Mouse (Mus musculus): ENCODE measurements around the gene Vma21-ps. TPM values are rescaled to one million over a fixed set of nuclear protein-coding genes. Genes with fewer than 3 reads are reported as not detected.

Gene Vma21-ps
- total and polyA plus RNA-seq, 2 experiments = 0.55 TPM; not detected in 1

DNA sequence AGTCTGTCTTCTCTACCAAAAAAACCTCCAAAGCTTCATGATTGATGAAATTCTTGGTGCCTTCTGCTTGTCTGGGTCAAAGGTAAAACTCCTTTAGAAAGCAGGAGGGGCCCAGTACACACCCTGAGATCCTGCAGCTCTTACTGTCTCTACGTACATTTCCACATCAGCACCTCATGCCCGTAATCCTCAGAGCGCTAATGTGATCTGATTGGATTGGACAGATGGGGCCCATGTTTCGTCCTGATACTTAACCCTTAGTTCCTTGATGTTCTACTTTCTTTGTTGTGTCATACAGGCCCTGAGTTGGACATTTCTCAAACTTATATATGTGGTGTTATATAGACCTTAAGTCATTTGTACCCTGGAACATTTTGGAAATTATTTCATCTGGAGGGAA, 9.6 kb downstream of the Vma21-ps start:
- Histone ChIP-seq H3K27me3 (ENCODE audit: control insufficient read depth, insufficient read depth, low read length) (no peaks in the 10 kb centered on the region), H3K79me2 (ENCODE audit: control insufficient read depth, insufficient read depth, low read length) (no peaks in the 10 kb centered on the region), H3K4me3 (ENCODE audit: insufficient read depth, low read depth, low read length) (no peak overlapping the region), H3K4me1 (ENCODE audit: control insufficient read depth, insufficient read depth, low read length) (no peaks in the 10 kb centered on the region), H3K36me3 (ENCODE audit: control insufficient read depth, insufficient read depth, low read length) (no peaks in the 10 kb centered on the region), H3K27ac (replicated peaks; ENCODE audit: insufficient read depth, low read depth, low read length) (no peak overlapping the region), H3K9ac (ENCODE audit: low read depth, low read length) (no peak overlapping the region)
- DNase-seq (ENCODE audit: extremely low read depth, low read depth, low spot score) = no peak
- no peak for TF ChIP-seq POLR2A (IDR thresholded peaks at IDR 0.05; ENCODE audit: extremely low read depth, insufficient read depth, low read length)
- no peak for TF ChIP-seq CTCF (IDR thresholded peaks at IDR 0.05; ENCODE audit: low read depth, low read length)
- 96% methylated on average over 4 of the region's 4 CpGs for WGBS

DNA sequence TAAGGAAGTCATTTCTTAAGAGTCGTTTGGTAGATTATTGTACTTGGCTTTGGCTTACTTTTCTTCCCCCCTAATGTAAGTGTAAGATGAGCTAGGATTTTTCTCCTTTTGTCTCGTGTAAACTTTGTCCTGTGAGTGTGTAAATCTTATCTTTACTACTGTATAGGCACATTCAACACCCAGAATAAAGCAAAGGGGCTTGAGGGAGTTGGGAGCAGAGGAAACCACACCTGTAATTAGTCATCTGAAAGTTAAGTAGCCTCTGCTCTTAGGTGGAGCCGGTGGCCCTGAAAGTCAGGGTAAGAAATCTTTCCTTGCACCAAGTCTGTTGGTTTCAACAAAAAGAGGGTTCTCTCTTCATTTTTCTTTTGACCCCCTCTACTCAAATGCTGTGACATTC, 23.6 kb downstream of the Vma21-ps start:
- WGBS = 81% methylated on average over 3 of the region's 3 CpGs
- DNase-seq (ENCODE audit: extremely low read depth, low read depth, low spot score) = no peak
- no peak overlapping the region for H3K4me3 ChIP-seq (ENCODE audit: insufficient read depth, low read depth, low read length)
- peaks cover 1% of the 10 kb centered on the region; the same call in 1 of the 2 replicates for H3K36me3 ChIP-seq (ENCODE audit: control insufficient read depth, insufficient read depth, low read length)
- H3K27ac ChIP-seq (replicated peaks; ENCODE audit: insufficient read depth, low read depth, low read length) = no peak overlapping the region
- TF ChIP-seq POLR2A (IDR thresholded peaks at IDR 0.05; ENCODE audit: extremely low read depth, insufficient read depth, low read length) = no peak
- no peak overlapping the region for H3K9ac ChIP-seq (ENCODE audit: low read depth, low read length)
- no peaks in the 10 kb centered on the region for H3K4me1 ChIP-seq (ENCODE audit: control insufficient read depth, insufficient read depth, low read length)
- H3K79me2 ChIP-seq (ENCODE audit: control insufficient read depth, insufficient read depth, low read length) = no peaks in the 10 kb centered on the region
- H3K27me3 ChIP-seq (ENCODE audit: control insufficient read depth, insufficient read depth, low read length) = no peaks in the 10 kb centered on the region

DNA sequence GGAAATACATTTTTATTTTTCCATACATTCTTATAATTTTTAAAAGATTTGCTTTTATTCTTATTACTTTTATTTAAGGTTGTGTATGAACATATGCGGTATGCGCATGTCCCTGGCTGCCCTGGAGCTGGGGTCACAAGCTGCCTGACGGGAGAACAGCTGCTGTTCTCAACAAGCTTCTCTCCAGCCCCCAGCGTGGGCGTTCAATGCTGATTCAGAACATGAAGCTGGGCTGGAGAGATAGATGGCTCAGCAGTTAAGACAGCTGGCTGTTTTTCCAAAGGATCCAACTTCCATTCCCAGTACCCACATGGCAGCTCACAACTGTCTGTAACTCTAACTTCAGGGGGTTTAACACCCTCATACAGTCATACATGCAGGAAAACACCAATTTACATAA, 35.7 kb downstream of the Vma21-ps start:
- TF ChIP-seq POLR2A (IDR thresholded peaks at IDR 0.05; ENCODE audit: extremely low read depth, insufficient read depth, low read length) (no peak), CTCF (IDR thresholded peaks at IDR 0.05; ENCODE audit: low read depth, low read length) (no peak)
- 96% methylated on average over 5 of the region's 5 CpGs for WGBS

DNA sequence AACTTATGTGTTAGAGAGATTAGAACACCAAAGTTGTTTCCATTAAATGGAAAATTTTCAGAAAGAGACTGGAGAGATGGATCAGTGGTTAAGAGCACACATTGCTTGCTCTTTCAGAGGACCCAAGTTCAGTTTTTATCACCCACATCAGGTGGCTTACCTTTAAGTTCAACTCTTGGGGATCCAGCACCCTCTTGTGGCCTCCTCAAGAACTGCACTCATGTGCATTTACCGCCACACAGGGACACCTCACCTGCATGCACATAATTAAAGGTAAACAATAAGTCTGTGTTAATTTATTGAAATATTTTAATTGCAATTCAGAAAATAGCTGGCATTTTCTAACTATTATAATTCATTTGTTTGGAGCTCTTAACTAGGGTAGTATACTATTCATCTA, 37.3 kb downstream of the Vma21-ps start:
- H3K27me3 ChIP-seq (ENCODE audit: control insufficient read depth, insufficient read depth, low read length) = no peaks in the 10 kb centered on the region
- H3K36me3 ChIP-seq (ENCODE audit: control insufficient read depth, insufficient read depth, low read length) = peaks cover 2% of the 10 kb centered on the region; the same call in 1 of the 2 replicates
- DNase-seq (ENCODE audit: extremely low read depth, low read depth, low spot score) = peak; percentile 20
- H3K27ac ChIP-seq (replicated peaks; ENCODE audit: insufficient read depth, low read depth, low read length) = no peak overlapping the region
- TF ChIP-seq CTCF (IDR thresholded peaks at IDR 0.05; ENCODE audit: low read depth, low read length) (peak; percentile 64), POLR2A (IDR thresholded peaks at IDR 0.05; ENCODE audit: extremely low read depth, insufficient read depth, low read length) (no peak)
- WGBS = 100% methylated on average over 1 of the region's 1 CpGs
- no peak overlapping the region for H3K9ac ChIP-seq (ENCODE audit: low read depth, low read length)
- H3K4me3 ChIP-seq (ENCODE audit: insufficient read depth, low read depth, low read length) = no peak overlapping the region
- no peaks in the 10 kb centered on the region for H3K4me1 ChIP-seq (ENCODE audit: control insufficient read depth, insufficient read depth, low read length)
- no peaks in the 10 kb centered on the region for H3K79me2 ChIP-seq (ENCODE audit: control insufficient read depth, insufficient read depth, low read length)

More for the DNA sequence above, 35.7 kb downstream of the Vma21-ps start:
- Histone ChIP-seq H3K9ac (ENCODE audit: low read depth, low read length) (no peak overlapping the region), H3K4me3 (ENCODE audit: insufficient read depth, low read depth, low read length) (no peak overlapping the region), H3K36me3 (ENCODE audit: control insufficient read depth, insufficient read depth, low read length) (peaks cover 2% of the 10 kb centered on the region; the same call in 1 of the 2 replicates), H3K27ac (replicated peaks; ENCODE audit: insufficient read depth, low read depth, low read length) (no peak overlapping the region), H3K79me2 (ENCODE audit: control insufficient read depth, insufficient read depth, low read length) (no peaks in the 10 kb centered on the region), H3K4me1 (ENCODE audit: control insufficient read depth, insufficient read depth, low read length) (no peaks in the 10 kb centered on the region), H3K27me3 (ENCODE audit: control insufficient read depth, insufficient read depth, low read length) (no peaks in the 10 kb centered on the region)
- DNase-seq (ENCODE audit: extremely low read depth, low read depth, low spot score) = no peak

Other genes starting within 250 kb of the Vma21-ps start
- gene Smc2, start 58.0 kb downstream of the Vma21-ps start, total RNA-seq (2014; rRNA removed) = 2.6 and 4.1 TPM in 2 replicates
- 0.16 and 0.43 TPM in 2 replicates for gene Smc2, start 58.0 kb downstream of the Vma21-ps start, polyA plus RNA-seq (2012; rRNA removed)
- not detected in 2 replicates for gene Toporsl, start 99.0 kb upstream of the Vma21-ps start, total RNA-seq (2014; rRNA removed)
- not detected in 2 replicates for gene Toporsl, start 99.0 kb upstream of the Vma21-ps start, polyA plus RNA-seq (2012; rRNA removed)